Mouse (Mus musculus) liver, embryonic 14.5 days (tissue): ENCODE measurements around the gene Jmy. TPM values are rescaled to one million over a fixed set of nuclear protein-coding genes. Genes with fewer than 3 reads are reported as not detected.
"Not testable (repeated sequence)": the region's sequence is repeated elsewhere in the genome, so short reads cannot be mapped to it uniquely, and the experiment has no call there.

Source experiments
- ATAC-seq: fragments of 200-750 bp; cut with Nextera tagmentation; 2 replicates; pipeline ENCODE4 v1.8.0; 2017; ENCODE audit warnings: moderate number of reproducible peaks, mild to moderate bottlenecking, moderate library complexity; ENCODE audit not compliant: insufficient read depth
- DNase-seq, 3 experiments: peaks; one replicate each; pipeline ENCODE4 v3.0.0-alpha.2; 2012 to 2013; ENCODE audit warnings: low read depth in 3 of 3, low spot score in 3 of 3
- H3K27ac ChIP-seq: fragments of 300-500 bp; sonication (generic); 2 replicates; pipeline ENCODE4 v1.5.1; 2014; ENCODE audit warnings: moderate library complexity, mild to moderate bottlenecking, control low read depth, inconsistent platforms
- H3K27me3 ChIP-seq: fragments of 300-500 bp; sonication (generic); 2 replicates; pipeline ENCODE4 v1.6.1; 2014; ENCODE audit warnings: mild to moderate bottlenecking, low read length, moderate library complexity; ENCODE audit not compliant: control insufficient read depth, insufficient read depth
- H3K36me3 ChIP-seq: fragments of 300-500 bp; sonication (generic); replicated peaks from 2 replicates; pipeline ENCODE4 v1.6.1; 2014; ENCODE audit warnings: low read depth; ENCODE audit not compliant: control insufficient read depth, insufficient read depth
- H3K4me1 ChIP-seq, 2 experiments: fragments of 200-500 bp in 1 of 2; fragments of 300-500 bp in 1 of 2; sonication (generic) in 1 of 2; replicated peaks; 2 replicates each; pipeline ENCODE4 v1.6.1; 2012 to 2014; ENCODE audit warnings: antibody characterized with exemption in 1 of 2, inconsistent platforms in 1 of 2, low read length in 1 of 2; ENCODE audit not compliant: control insufficient read depth in 2 of 2, insufficient read depth in 2 of 2
- H3K4me2 ChIP-seq: fragments of 300-500 bp; sonication (generic); 2 replicates; pipeline ENCODE4 v1.6.1; 2014; ENCODE audit warnings: low read depth, mild to moderate bottlenecking, control low read depth, moderate library complexity
- H3K4me3 ChIP-seq, 2 experiments: fragments of 200-500 bp in 1 of 2; fragments of 300-500 bp in 1 of 2; sonication (generic) in 1 of 2; 2 replicates each; pipeline ENCODE4 v1.5.1; 2012 to 2014; ENCODE audit warnings: low read depth in 2 of 2, low read length in 2 of 2, mild to moderate bottlenecking in 2 of 2, control low read depth in 1 of 2, inconsistent platforms in 1 of 2, moderate library complexity in 1 of 2; ENCODE audit not compliant: insufficient read depth in 1 of 2
- H3K9ac ChIP-seq: fragments of 300-500 bp; sonication (generic); replicated peaks from 2 replicates; pipeline ENCODE4 v1.6.1; 2014; ENCODE audit warnings: mild to moderate bottlenecking, control low read depth, moderate library complexity
- H3K9me3 ChIP-seq: fragments of 300-500 bp; sonication (generic); 2 replicates; pipeline ENCODE4 v1.6.1; 2016; ENCODE audit warnings: low read length, mixed read lengths; ENCODE audit not compliant: control insufficient read depth
- CTCF ChIP-seq: IDR thresholded peaks from 2 replicates; pipeline ENCODE4 v1.5.1; 2016; ENCODE audit warnings: antibody characterized with exemption, low read depth, control low read depth
- EP300 ChIP-seq: IDR thresholded peaks from 2 replicates; pipeline ENCODE4 v1.6.1; 2016; ENCODE audit warnings: antibody characterized with exemption, low read depth
- WGBS: fragments of 180-500 bp; shearing (Covaris S2); extraction: QIAGEN DNeasy Blood & Tissue Kit; methylation state at CpG from one replicate; pipeline ENCODE4 v1.1.7; 2014; ENCODE audit not compliant: insufficient replicate concordance; 5-methylcytosine and 5-hydroxymethylcytosine counted together
- polyA plus RNA-seq, 2 experiments: library from polyadenylated mRNA; depleted of rRNA in 1 of 2; stranded (reverse) in 1 of 2; unstranded in 1 of 2; fragments of >200 nt; fragmentation: Nextera tagmentation in 1 of 2; extraction: Ambion mirVana in 1 of 2; gene quantifications; 2 replicates each; pipeline versions ENCODE4 v1.2.1 to v1.2.3; 2012 to 2014

Gene Jmy
- polyA plus RNA-seq, 2 experiments: 2.3 to 2.8 TPM

DNA sequence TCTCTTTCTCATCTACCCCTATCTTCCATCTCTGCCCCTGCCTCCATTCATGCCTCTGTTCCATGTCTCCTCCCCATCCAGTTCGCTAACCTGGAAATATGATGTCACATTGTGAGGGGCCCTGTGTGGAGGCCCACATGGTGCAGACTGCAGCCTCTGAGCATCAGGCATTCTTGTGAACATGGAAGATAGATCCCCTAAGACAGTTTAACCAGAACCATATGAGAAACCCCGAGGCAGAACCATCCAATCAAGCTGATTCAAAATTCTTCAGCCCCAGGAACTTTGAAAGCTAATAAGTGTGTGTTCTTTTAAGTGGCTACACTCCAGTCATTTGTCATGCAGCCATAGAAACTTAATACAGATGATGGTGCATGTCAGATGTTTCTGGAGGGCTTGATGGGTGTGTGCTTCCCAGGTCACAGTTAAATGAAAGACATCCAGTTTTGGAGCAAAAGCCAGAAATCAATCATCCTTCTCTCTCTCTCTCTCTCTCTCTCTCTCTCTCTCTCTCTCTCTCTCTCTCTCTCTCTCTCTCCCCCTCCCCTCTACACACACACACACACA is 19.2 kb upstream of the Jmy start:
- 56% methylated on average over 2 of the region's 2 CpGs for WGBS
- H3K9ac ChIP-seq: no peak overlapping the region
- H3K4me2 ChIP-seq: no peak overlapping the region
- DNase-seq: no peak
- H3K27me3 ChIP-seq: no peaks in the 10 kb centered on the region
- H3K4me3 ChIP-seq: no peak overlapping the region
- ATAC-seq: no peak
- H3K27ac ChIP-seq: no peak overlapping the region
- H3K9me3 ChIP-seq: no peaks in the 10 kb centered on the region
- TF ChIP-seq EP300: no peak
- TF ChIP-seq CTCF: no peak
- no peaks in the 10 kb centered on the region for H3K4me1 ChIP-seq
- no peaks in the 10 kb centered on the region for H3K36me3 ChIP-seq

DNA sequence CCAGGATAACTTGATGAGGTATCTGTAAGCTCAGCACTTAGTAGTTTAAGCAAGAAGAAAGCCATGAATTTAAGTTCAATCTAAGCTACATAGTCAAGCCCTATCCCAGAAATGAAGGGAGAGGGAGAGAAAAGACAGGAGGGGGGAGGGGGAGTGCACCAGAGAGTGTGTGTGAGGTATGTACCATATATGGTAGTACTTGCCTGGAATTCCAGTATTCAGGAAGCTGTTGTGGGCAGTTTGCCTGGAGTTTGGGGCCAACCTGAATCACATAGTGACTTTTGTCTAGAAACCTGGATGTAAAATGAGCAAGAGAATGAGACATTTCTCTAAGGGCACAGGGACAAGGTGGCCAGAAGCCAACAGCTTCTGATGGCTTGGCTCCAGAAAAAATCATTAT is 17.6 kb upstream of the Jmy start:
- H3K36me3 ChIP-seq: no peaks in the 10 kb centered on the region
- TF ChIP-seq CTCF (no peak), EP300 (no peak)
- DNase-seq (no peak), ATAC-seq (no peak)
- no peak overlapping the region for H3K4me2 ChIP-seq
- no peak overlapping the region for H3K4me3 ChIP-seq
- H3K27ac ChIP-seq: no peak overlapping the region
- H3K4me1 ChIP-seq: no peaks in the 10 kb centered on the region
- no peaks in the 10 kb centered on the region for H3K27me3 ChIP-seq
- H3K9me3 ChIP-seq: no peaks in the 10 kb centered on the region
- H3K9ac ChIP-seq: no peak overlapping the region

DNA sequence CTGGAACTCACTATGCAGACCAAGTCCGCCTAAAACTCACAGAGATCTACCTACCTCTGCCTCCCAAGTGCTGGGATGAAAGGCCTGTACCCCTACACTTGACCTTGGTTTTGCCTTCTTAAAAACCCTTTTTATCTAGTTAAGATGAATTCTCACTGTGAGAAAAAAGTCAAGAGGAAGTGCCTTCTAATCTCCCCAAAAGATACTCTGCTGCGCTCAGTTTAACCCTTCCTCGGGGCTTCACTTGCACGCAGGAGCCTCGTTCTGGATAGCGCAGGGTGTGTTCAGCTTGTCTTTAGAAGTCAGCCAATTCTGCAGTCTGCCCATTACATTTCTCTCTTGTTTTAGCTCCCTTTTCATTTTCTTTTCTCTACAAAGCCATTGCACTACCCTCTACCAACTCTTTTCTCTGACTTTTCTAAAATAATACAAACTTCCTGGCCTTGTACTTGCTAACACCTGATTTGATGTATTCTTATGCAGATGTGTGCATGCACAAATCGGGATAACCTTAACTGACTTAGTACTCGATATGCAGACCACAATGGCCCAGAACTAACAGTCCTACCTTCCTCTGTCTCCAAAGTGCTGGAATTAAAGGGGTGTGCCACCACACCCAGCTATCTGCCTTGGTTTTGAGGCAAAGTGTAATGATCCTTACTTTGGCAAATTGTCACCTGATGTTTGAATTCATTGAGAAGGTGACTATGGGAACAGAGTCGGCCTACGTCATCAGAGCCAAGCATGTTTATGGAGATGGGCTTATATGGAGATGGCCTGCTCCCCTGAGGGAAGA is 14.6 kb upstream of the Jmy start:
- ATAC-seq (no peak), DNase-seq (no peak)
- H3K9ac ChIP-seq: no peak overlapping the region
- no peaks in the 10 kb centered on the region for H3K36me3 ChIP-seq
- WGBS: 63% methylated on average over 10 of the region's 10 CpGs
- no peak for TF ChIP-seq EP300
- no peak for TF ChIP-seq CTCF
- H3K27me3 ChIP-seq: no peaks in the 10 kb centered on the region
- H3K27ac ChIP-seq: no peak overlapping the region
- no peaks in the 10 kb centered on the region for H3K9me3 ChIP-seq
- no peaks in the 10 kb centered on the region for H3K4me1 ChIP-seq
- H3K4me3 ChIP-seq: no peak overlapping the region
- H3K4me2 ChIP-seq: no peak overlapping the region

DNA sequence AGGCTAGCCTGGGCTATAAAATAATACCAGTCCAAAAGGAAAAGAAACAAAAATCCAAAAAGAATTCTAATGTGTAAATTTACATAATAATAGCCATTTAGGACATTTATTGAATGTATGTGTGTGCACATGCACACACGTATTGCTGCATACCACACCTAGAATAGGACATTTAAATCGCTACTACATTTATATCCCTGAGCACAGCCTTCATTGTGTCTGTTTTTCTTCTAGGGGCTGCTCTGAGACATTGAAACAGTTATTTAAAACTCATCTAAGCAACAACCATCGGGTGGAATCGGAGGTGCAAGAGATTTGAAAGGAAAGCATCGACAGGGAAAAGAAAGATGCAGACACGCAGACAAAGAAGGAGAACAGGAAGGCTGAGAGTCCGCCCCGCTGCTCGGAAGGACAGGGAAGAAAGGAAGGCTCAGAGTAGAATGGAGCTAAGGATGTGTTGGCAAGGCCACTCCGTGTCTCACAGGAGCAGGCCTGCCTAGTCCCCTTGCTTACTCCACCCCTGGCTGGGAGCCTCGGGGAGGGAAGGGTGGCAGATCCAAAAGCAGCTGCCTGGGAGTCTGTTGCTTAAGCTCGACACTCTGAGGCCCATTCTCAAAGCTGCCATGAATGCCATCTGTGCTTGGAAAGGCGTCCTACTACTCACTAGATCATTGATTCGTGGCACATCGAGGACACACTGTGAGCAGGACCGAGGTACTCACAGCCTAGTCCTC is 11.0 kb upstream of the Jmy start:
- peaks cover 8 to 11% of the 10 kb centered on the region in 2 experiments for H3K4me1 ChIP-seq
- no peak overlapping the region for H3K27ac ChIP-seq
- ATAC-seq (no peak), DNase-seq (no peak)
- H3K9ac ChIP-seq: no peak overlapping the region
- 62% methylated on average over 16 of the region's 16 CpGs for WGBS
- H3K36me3 ChIP-seq: no peaks in the 10 kb centered on the region
- no peak overlapping the region for H3K4me3 ChIP-seq
- H3K4me2 ChIP-seq: no peak overlapping the region
- H3K27me3 ChIP-seq: no peaks in the 10 kb centered on the region
- TF ChIP-seq EP300: no peak
- TF ChIP-seq CTCF: no peak
- H3K9me3 ChIP-seq: no peaks in the 10 kb centered on the region

DNA sequence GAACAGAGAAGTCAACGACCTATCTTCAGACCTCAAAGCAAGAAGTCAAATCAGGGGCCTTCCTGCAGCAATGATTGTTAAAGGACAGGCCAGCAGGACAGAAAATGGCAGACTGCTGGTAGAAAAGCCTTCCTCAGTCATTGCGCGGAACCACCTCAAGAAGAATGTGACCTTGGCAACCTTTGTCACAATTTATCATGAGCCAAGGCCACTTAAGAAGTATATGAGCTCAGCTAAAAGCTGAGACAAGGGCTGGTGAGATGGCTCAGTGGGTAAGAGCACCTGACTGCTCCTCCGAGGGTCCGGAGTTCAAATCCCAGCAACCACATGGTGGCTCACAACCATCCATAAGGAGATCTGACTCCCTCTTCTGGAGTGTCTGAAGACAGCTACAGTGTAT is 7.3 kb upstream of the Jmy start:
- H3K9me3 ChIP-seq, H3K36me3 ChIP-seq, H3K9ac ChIP-seq, ATAC-seq, H3K27ac ChIP-seq, H3K4me2 ChIP-seq, H3K4me3 ChIP-seq, DNase-seq, H3K27me3 ChIP-seq: not testable (repeated sequence)
- peaks cover 9 to 11% of the 10 kb centered on the region in 2 experiments for H3K4me1 ChIP-seq
- WGBS: 77% methylated on average over 5 of the region's 5 CpGs
